Mouse (Mus musculus): ENCODE measurements at regions not wholly inside any gene's neighbourhood (a gene's known extent, or its start where the extent isn't known, plus 50 kb on each side); places are given as distances from the start of the nearest gene placed in this dataset.
"Not testable (repeated sequence)": the region's sequence is repeated elsewhere in the genome, so short reads cannot be mapped to it uniquely, and the experiment has no call there.

- DNase-seq (ENCODE audit: low read depth), result not testable (repeated sequence)
Observed at GRCm38 (mm10) chr12:114909799-114910198, 1137.7 kb upstream of the Zfp386 start.

GRCm38 (mm10) chr12:114914406-114914805 lies 1133.1 kb upstream of the Zfp386 start:
- DNase-seq (ENCODE audit: low read depth), result not testable (repeated sequence)

GRCm38 (mm10) chr12:114927691-114928090 lies 1119.8 kb upstream of the Zfp386 start:
- no peak for DNase-seq (ENCODE audit: low read depth)

GRCm38 (mm10) chr12:114932158-114932557 lies 1115.4 kb upstream of the Zfp386 start:
- DNase-seq (ENCODE audit: low read depth), result no peak

- no peak for DNase-seq (ENCODE audit: low read depth)
Observed at GRCm38 (mm10) chr12:114932669-114933068, 1114.9 kb upstream of the Zfp386 start.

- DNase-seq (ENCODE audit: low read depth), result not testable (repeated sequence)
Observed at GRCm38 (mm10) chr12:114936865-114937264, 1110.7 kb upstream of the Zfp386 start.

- no peak for DNase-seq (ENCODE audit: low read depth)
Observed at GRCm38 (mm10) chr12:114939576-114939975, 1107.9 kb upstream of the Zfp386 start.

GRCm38 (mm10) chr12:114962105-114962504 lies 1085.4 kb upstream of the Zfp386 start:
- no peak for DNase-seq (ENCODE audit: low read depth)

- DNase-seq (ENCODE audit: low read depth), result not testable (repeated sequence)
Observed at GRCm38 (mm10) chr12:114964251-114964650, 1083.3 kb upstream of the Zfp386 start.

GRCm38 (mm10) chr12:114981476-114982136 lies 1065.9 kb upstream of the Zfp386 start:
- DNase-seq (ENCODE audit: low read depth), result peak; percentile 32

GRCm38 (mm10) chr12:114990916-114991315 lies 1056.6 kb upstream of the Zfp386 start:
- DNase-seq (ENCODE audit: low read depth), result no peak

GRCm38 (mm10) chr12:114996817-114997216 lies 1050.7 kb upstream of the Zfp386 start:
- DNase-seq (ENCODE audit: low read depth), result no peak

- no peak for DNase-seq (ENCODE audit: low read depth)
Observed at GRCm38 (mm10) chr12:115003118-115003517, 1044.4 kb upstream of the Zfp386 start.

GRCm38 (mm10) chr12:115008434-115008833 lies 1039.1 kb upstream of the Zfp386 start:
- DNase-seq (ENCODE audit: low read depth), result no peak

- no peak for DNase-seq (ENCODE audit: low read depth)
Observed at GRCm38 (mm10) chr12:115012751-115013150, 1034.8 kb upstream of the Zfp386 start.

- no peak for DNase-seq (ENCODE audit: low read depth)
Observed at GRCm38 (mm10) chr12:115023742-115024141, 1023.8 kb upstream of the Zfp386 start.

GRCm38 (mm10) chr12:115034438-115035129 lies 1012.9 kb upstream of the Zfp386 start:
- DNase-seq (ENCODE audit: low read depth), result no peak

- no peak for DNase-seq (ENCODE audit: low read depth)
Observed at GRCm38 (mm10) chr12:115055080-115055479, 992.4 kb upstream of the Zfp386 start.

- not testable (repeated sequence) for DNase-seq (ENCODE audit: low read depth)
Observed at GRCm38 (mm10) chr12:115059954-115060353, 987.6 kb upstream of the Zfp386 start.

GRCm38 (mm10) chr12:115067251-115067650 lies 980.3 kb upstream of the Zfp386 start:
- DNase-seq (ENCODE audit: low read depth), result no peak

- DNase-seq (ENCODE audit: low read depth), result not testable (repeated sequence)
Observed at GRCm38 (mm10) chr12:115091460-115091859, 956.1 kb upstream of the Zfp386 start.

GRCm38 (mm10) chr12:115109742-115110141 lies 937.8 kb upstream of the Zfp386 start:
- no peak for DNase-seq (ENCODE audit: low read depth)

- not testable (repeated sequence) for DNase-seq (ENCODE audit: low read depth)
Observed at GRCm38 (mm10) chr12:115119134-115119826, 928.2 kb upstream of the Zfp386 start.

Data from c-Kit-positive CD71-negative TER-119-negative erythroid progenitor cells, embryonic 14.5 days (primary cell).